Mouse (Mus musculus): Measurements from ENCODE around the gene Col26a1.

GRCm38 (mm10) chr5:136806379-136807056 lies 76.5 kb downstream of the Col26a1 start:
- TF ChIP-seq CTCF (IDR thresholded peaks at IDR 0.05; ENCODE audit: low read depth) (no peak), EP300 (IDR thresholded peaks at IDR 0.05; ENCODE audit: low read depth) (no peak)
